Mouse (Mus musculus) lung, adult 2 months (tissue): ENCODE results near the gene Rps2. TPM values are rescaled to one million over a fixed set of nuclear protein-coding genes. Genes with fewer than 3 reads are reported as not detected.

Experiments
- DNase-seq: peaks from one replicate; pipeline ENCODE4 v3.0.0; 2022
- H3K4me1 ChIP-seq: fragments of 200-500 bp; 2 replicates; pipeline ENCODE4 v1.6.1; 2011; ENCODE audit warnings: low read length; ENCODE audit not compliant: control insufficient read depth, insufficient read depth
- H3K4me3 ChIP-seq: fragments of 200-500 bp; replicated peaks from 2 replicates; pipeline ENCODE3; 2011; ENCODE audit warnings: low read depth, mild to moderate bottlenecking, control low read depth, low read length; ENCODE audit errors: extremely low read depth
- CTCF ChIP-seq: fragments of 200-500 bp; IDR thresholded peaks from 2 replicates; pipeline ENCODE4 v1.5.1; 2011; ENCODE audit warnings: mild to moderate bottlenecking, low read length, control low read depth; ENCODE audit not compliant: insufficient read depth
- POLR2A ChIP-seq: fragments of 200-500 bp; IDR thresholded peaks from 2 replicates; pipeline ENCODE4 v1.6.1; 2011; ENCODE audit warnings: low read depth, mild to moderate bottlenecking, control low read depth, low read length, borderline replicate concordance; ENCODE audit errors: extremely low read depth
- WGBS: fragments of 180-500 bp; shearing (Covaris S2); methylation state at CpG from one replicate; pipeline ENCODE4 v1.1.7; 2018; 5-methylcytosine and 5-hydroxymethylcytosine counted together
- polyA plus RNA-seq: library from polyadenylated mRNA; depleted of rRNA; stranded (reverse); fragments of >200 nt; gene quantifications from 2 replicates; pipeline ENCODE4 v1.2.3, GENCODE M21; 2012; rRNA removed

Rps2 gene
- polyA plus RNA-seq, 1 experiment = 2,135 TPM

GRCm38 (mm10) chr17:24761121-24761520 lies 43.2 kb downstream of the Rps2 start:
- TF ChIP-seq CTCF (no peak), POLR2A (no peak)
- Histone ChIP-seq H3K4me3 (no peak overlapping the region), H3K4me1 (no peaks in the 10 kb centered on the region)
- WGBS = 65% methylated on average over 5 of the region's 5 CpGs
- DNase-seq = no peak

GRCm38 (mm10) chr17:24765016-24765905 lies 47.3 kb downstream of the Rps2 start:
- no peak overlapping the region for H3K4me3 ChIP-seq
- WGBS = 44% methylated on average over 21 of the region's 22 CpGs
- TF ChIP-seq POLR2A (no peak), CTCF (no peak)
- no peak for DNase-seq
- no peaks in the 10 kb centered on the region for H3K4me1 ChIP-seq

GRCm38 (mm10) chr17:24766266-24766875 lies 48.5 kb downstream of the Rps2 start:
- Histone ChIP-seq H3K4me3 (no peak overlapping the region), H3K4me1 (no peaks in the 10 kb centered on the region)
- TF ChIP-seq POLR2A (no peak), CTCF (no peak)
- WGBS = 28% methylated on average over 12 of the region's 12 CpGs
- DNase-seq = no peak

GRCm38 (mm10) chr17:24769146-24769545 lies 51.2 kb downstream of the Rps2 start:
- Histone ChIP-seq H3K4me3 (no peak overlapping the region), H3K4me1 (no peaks in the 10 kb centered on the region)
- TF ChIP-seq POLR2A = no peak
- TF ChIP-seq CTCF = no peak
- 25% methylated on average over 3 of the region's 3 CpGs for WGBS
- no peak for DNase-seq

Other genes with a start within 250 kb of the Rps2 start
- 85.9 and 90.1 TPM in 2 replicates for gene E4f1, start 247.8 kb upstream of the Rps2 start, polyA plus RNA-seq
- 39.5 and 46.2 TPM in 2 replicates for gene Pgp, start 247.7 kb upstream of the Rps2 start, polyA plus RNA-seq
- gene Bricd5, start 244.2 kb upstream of the Rps2 start, polyA plus RNA-seq = 0.15 and 0.43 TPM in 2 replicates
- 27.5 and 43.2 TPM in 2 replicates for gene Mlst8, start 239.0 kb upstream of the Rps2 start, polyA plus RNA-seq
- gene Caskin1, start 229.5 kb upstream of the Rps2 start, polyA plus RNA-seq = 1.7 and 2.1 TPM in 2 replicates
- 237 and 263 TPM in 2 replicates for gene Traf7, start 190.2 kb upstream of the Rps2 start, polyA plus RNA-seq
- 1.1 and 1.2 TPM in 2 replicates for gene Rab26, start 183.9 kb upstream of the Rps2 start, polyA plus RNA-seq
- 136 and 146 TPM in 2 replicates for gene Pkd1, start 168.3 kb upstream of the Rps2 start, polyA plus RNA-seq
- gene Tsc2, start 85.5 kb upstream of the Rps2 start, polyA plus RNA-seq = 220 and 230 TPM in 2 replicates
- 18.8 and 19.3 TPM in 2 replicates for gene Nthl1, start 85.4 kb upstream of the Rps2 start, polyA plus RNA-seq
- gene Slc9a3r2, start 67.8 kb upstream of the Rps2 start, polyA plus RNA-seq = 507 and 712 TPM in 2 replicates
- 77.9 and 131 TPM in 2 replicates for gene Npw, start 59.7 kb upstream of the Rps2 start, polyA plus RNA-seq
- gene Zfp598, start 48.4 kb upstream of the Rps2 start, polyA plus RNA-seq = 89.7 and 89.8 TPM in 2 replicates
- gene Syngr3, start 28.2 kb upstream of the Rps2 start, polyA plus RNA-seq = 0.46 and 0.62 TPM in 2 replicates
- gene Gfer, start 22.0 kb upstream of the Rps2 start, polyA plus RNA-seq = 13.7 and 20.3 TPM in 2 replicates
- gene Noxo1, start 21.9 kb upstream of the Rps2 start, polyA plus RNA-seq = 13.2 and 14.2 TPM in 2 replicates
- gene Tbl3, start 10.5 kb upstream of the Rps2 start, polyA plus RNA-seq = 45.4 and 60.7 TPM in 2 replicates
- 0.29 and 0.57 TPM in 2 replicates for gene Rnf151, start 53 bp upstream of the Rps2 start, polyA plus RNA-seq
- gene Ndufb10, start 6.4 kb downstream of the Rps2 start, polyA plus RNA-seq = 174 and 218 TPM in 2 replicates
- gene Rpl3l, start 9.7 kb downstream of the Rps2 start, polyA plus RNA-seq = 0.26 and 6.4 TPM in 2 replicates
- gene Msrb1, start 18.5 kb downstream of the Rps2 start, polyA plus RNA-seq = 84.4 and 103 TPM in 2 replicates
- 6.4 and 8.9 TPM in 2 replicates for gene Hs3st6, start 34.9 kb downstream of the Rps2 start, polyA plus RNA-seq
- gene Meiob, start 86.2 kb downstream of the Rps2 start, polyA plus RNA-seq = not detected in 2 replicates
- 56.1 and 83.4 TPM in 2 replicates for gene Hagh, start 122.0 kb downstream of the Rps2 start, polyA plus RNA-seq
- gene Fahd1, start 132.2 kb downstream of the Rps2 start, polyA plus RNA-seq = 6.4 and 7.8 TPM in 2 replicates
- gene Igfals, start 147.9 kb downstream of the Rps2 start, polyA plus RNA-seq = 3.0 and 3.9 TPM in 2 replicates
- gene Nubp2, start 168.2 kb downstream of the Rps2 start, polyA plus RNA-seq = 23.6 and 36.7 TPM in 2 replicates
- gene Spsb3, start 168.5 kb downstream of the Rps2 start, polyA plus RNA-seq = 76.4 and 85.4 TPM in 2 replicates
- 41.1 and 48.0 TPM in 2 replicates for gene Eme2, start 177.0 kb downstream of the Rps2 start, polyA plus RNA-seq
- 100 and 115 TPM in 2 replicates for gene Mrps34, start 177.0 kb downstream of the Rps2 start, polyA plus RNA-seq
- 55.8 and 69.4 TPM in 2 replicates for gene Nme3, start 178.4 kb downstream of the Rps2 start, polyA plus RNA-seq
- 110 and 119 TPM in 2 replicates for gene Mapk8ip3, start 218.9 kb downstream of the Rps2 start, polyA plus RNA-seq
- 6.1 and 10.2 TPM in 2 replicates for gene Jpt2, start 242.6 kb downstream of the Rps2 start, polyA plus RNA-seq